Mouse (Mus musculus) ES-Bruce4 (cell line): ENCODE data around the gene Ptpn12.

Source experiments
- CTCF ChIP-seq: IDR thresholded peaks from one replicate; pipeline ENCODE4 v1.8.1; 2011; ENCODE audit warnings: low read depth, low read length
- POLR2A ChIP-seq: IDR thresholded peaks from one replicate; pipeline ENCODE4 v1.8.1; 2011; ENCODE audit warnings: low read length; ENCODE audit not compliant: insufficient read depth

GRCm38 (mm10) chr5:21050770-21051122 is 5.0 kb downstream of the Ptpn12 start:
- no peak for TF ChIP-seq CTCF
- no peak for TF ChIP-seq POLR2A
